ENCODE assay signal across 8 mouse cellular contexts in genomic region chr19:6920741-6921636, GRCm38 (mm10). TPM values are rescaled to one million over a fixed set of nuclear protein-coding genes. Genes with fewer than 3 reads are reported as not detected.
A peak's percentile ranks its signal among the peaks of the same experiment; 100 is the strongest.
DNase-seq lines count a peak whose midpoint lies in the region; ATAC-seq and TF ChIP-seq lines count a peak whose summit lies in the region.

No protein-coding gene starts in this region.

- H3K4me1 ChIP-seq in ES-E14 (ENCODE audit: control insufficient read depth in 2 of 2, insufficient read depth in 2 of 2, low read length in 2 of 2, poor library complexity in 1 of 2), result peaks cover 3 to 15% of the 10 kb centered on the region in 2 experiments; a peak in 3 of 4 replicates
- H3K4me1 ChIP-seq in embryonic facial prominence, embryonic 12.5 days, result peaks cover 21% of the 10 kb centered on the region
- peaks cover 33% of the 10 kb centered on the region for H3K4me1 ChIP-seq in heart, embryonic 16.5 days (ENCODE audit: control insufficient read depth, insufficient read depth, low read length)
- H3K4me1 ChIP-seq in limb, embryonic 14.5 days (ENCODE audit: control insufficient read depth, insufficient read depth, low read length), result peaks cover 17% of the 10 kb centered on the region; the same call in 1 of the 2 replicates
- H3K4me1 ChIP-seq in midbrain, embryonic 16.5 days (ENCODE audit: control insufficient read depth, insufficient read depth, low read length), result peaks cover 20% of the 10 kb centered on the region

- H3K9ac ChIP-seq in ES-E14 (ENCODE audit: insufficient read depth, low read depth, low read length, poor library complexity, severe bottlenecking), result peak overlapping the region; percentile 83
- peak overlapping the region; percentile 82 for H3K9ac ChIP-seq in embryonic facial prominence, embryonic 12.5 days
- peak overlapping the region; percentile 94 for H3K9ac ChIP-seq in heart, embryonic 16.5 days (ENCODE audit: low read length)
- peak overlapping the region; percentile 68 for H3K9ac ChIP-seq in limb, embryonic 14.5 days (ENCODE audit: low read depth, low read length, severe bottlenecking)
- H3K9ac ChIP-seq in midbrain, embryonic 16.5 days (ENCODE audit: low read depth, low read length), result peak overlapping the region; percentile 79

- peak overlapping the region; percentile 72 to 83 for H3K4me3 ChIP-seq in ES-E14 (ENCODE audit: insufficient read depth in 1 of 2, low read depth in 1 of 2, low read length in 2 of 2, poor library complexity in 1 of 2, severe bottlenecking in 1 of 2)
- H3K4me3 ChIP-seq in embryonic facial prominence, embryonic 12.5 days, result peak overlapping the region; percentile 82
- H3K4me3 ChIP-seq in heart, embryonic 16.5 days (ENCODE audit: low read length), result peak overlapping the region; percentile 63
- H3K4me3 ChIP-seq in limb, embryonic 14.5 days (replicated peaks; ENCODE audit: low read length), result peak overlapping the region; percentile 72
- H3K4me3 ChIP-seq in midbrain, embryonic 16.5 days (ENCODE audit: low read depth, low read length), result peak overlapping the region; percentile 69

- peak overlapping the region; percentile 77 for H3K27ac ChIP-seq in ES-E14 (ENCODE audit: insufficient read depth, low read depth, low read length, poor library complexity, severe bottlenecking)
- peak overlapping the region; percentile 68 for H3K27ac ChIP-seq in embryonic facial prominence, embryonic 12.5 days
- peak overlapping the region; percentile 96 for H3K27ac ChIP-seq in heart, embryonic 16.5 days (ENCODE audit: low read length)
- H3K27ac ChIP-seq in limb, embryonic 14.5 days (replicated peaks; ENCODE audit: low read depth, low read length), result 0 out of 2 replicates have a peak overlapping the region, but pooled peaks have one; percentile 33
- peak overlapping the region; percentile 83 for H3K27ac ChIP-seq in midbrain, embryonic 16.5 days (ENCODE audit: low read length)

- 0 out of 2 replicates have a peak, but pooled peaks have one; percentile 29 for ATAC-seq in embryonic facial prominence, embryonic 12.5 days (ENCODE audit: insufficient number of reproducible peaks, insufficient read depth, low FRiP score, low TSS enrichment)
- no peak for ATAC-seq in heart, embryonic 16.5 days (replicated peaks; ENCODE audit: extremely low read depth, insufficient read depth, low FRiP score)
- ATAC-seq in limb, embryonic 14.5 days (ENCODE audit: low FRiP score, low read depth), result no peak; the same call in 1 of the 2 replicates
- ATAC-seq in midbrain, embryonic 16.5 days, result peak; percentile 16

- no peaks in the 10 kb centered on the region for H3K9me3 ChIP-seq in ES-E14 (ENCODE audit: control insufficient read depth, insufficient read depth, low read depth, low read length)
- H3K9me3 ChIP-seq in embryonic facial prominence, embryonic 12.5 days, result no peaks in the 10 kb centered on the region
- no peaks in the 10 kb centered on the region for H3K9me3 ChIP-seq in heart, embryonic 16.5 days (replicated peaks; ENCODE audit: control insufficient read depth, low read length)
- no peaks in the 10 kb centered on the region for H3K9me3 ChIP-seq in limb, embryonic 14.5 days (ENCODE audit: control insufficient read depth, low read length)
- H3K9me3 ChIP-seq in midbrain, embryonic 16.5 days (replicated peaks; ENCODE audit: control insufficient read depth, low read length, poor library complexity, severe bottlenecking), result no peaks in the 10 kb centered on the region

- no peak for TF ChIP-seq POLR2A in limb, embryonic 14.5 days (IDR thresholded peaks at IDR 0.05; ENCODE audit: borderline replicate concordance, extremely low read depth, insufficient read depth, insufficient read length)

- peak overlapping the region; percentile 75 for H3K4me2 ChIP-seq in embryonic facial prominence, embryonic 12.5 days (replicated peaks)
- H3K4me2 ChIP-seq in heart, embryonic 16.5 days (ENCODE audit: low read depth, low read length), result peak overlapping the region; percentile 86
- H3K4me2 ChIP-seq in limb, embryonic 14.5 days (replicated peaks; ENCODE audit: low read depth, low read length, severe bottlenecking), result peak overlapping the region; percentile 93
- peak overlapping the region; percentile 90 for H3K4me2 ChIP-seq in midbrain, embryonic 16.5 days (ENCODE audit: low read length)

- peaks cover 2% of the 10 kb centered on the region; the same call in 1 of the 2 replicates for H3K36me3 ChIP-seq in ES-E14 (ENCODE audit: control insufficient read depth, insufficient read depth, low read length, poor library complexity, severe bottlenecking)
- H3K36me3 ChIP-seq in embryonic facial prominence, embryonic 12.5 days, result no peaks in the 10 kb centered on the region
- peaks cover 9% of the 10 kb centered on the region; the same call in 1 of the 2 replicates for H3K36me3 ChIP-seq in heart, embryonic 16.5 days (ENCODE audit: control insufficient read depth, insufficient read depth)
- no peaks in the 10 kb centered on the region for H3K36me3 ChIP-seq in limb, embryonic 14.5 days (ENCODE audit: control insufficient read depth, insufficient read depth, low read length)
- no peaks in the 10 kb centered on the region for H3K36me3 ChIP-seq in midbrain, embryonic 16.5 days (ENCODE audit: control insufficient read depth, insufficient read depth, low read length)

- 2% methylated on average over 48 of the region's 48 CpGs for WGBS in embryonic facial prominence, embryonic 12.5 days
- under 1% methylated on average over 46 of the region's 48 CpGs for WGBS in heart, embryonic 16.5 days
- WGBS in limb, embryonic 14.5 days, result 1% methylated on average over 27 of the region's 48 CpGs
- WGBS in midbrain, embryonic 16.5 days, result under 1% methylated on average over 28 of the region's 48 CpGs

- DNase-seq in embryo, embryonic 10 days (ENCODE audit: low spot score), result peak; percentile 64
- DNase-seq in embryo, embryonic 9.5 days (ENCODE audit: extremely low spot score), result no peak
- peak; percentile 61 for DNase-seq in ES-E14 (ENCODE audit: low read depth, low spot score)
- peak; percentile 32 for DNase-seq in limb, embryonic 14.5 days (ENCODE audit: low spot score)
- peak; percentile 69 for DNase-seq in thymus, postnatal 0 days (ENCODE audit: low spot score)

- peaks cover 36% of the 10 kb centered on the region for H3K27me3 ChIP-seq in embryonic facial prominence, embryonic 12.5 days
- H3K27me3 ChIP-seq in heart, embryonic 16.5 days (ENCODE audit: control insufficient read depth, insufficient read depth, low read length), result peaks cover 11% of the 10 kb centered on the region
- H3K27me3 ChIP-seq in limb, embryonic 14.5 days (ENCODE audit: control insufficient read depth, insufficient read depth, low read length), result peaks cover 32% of the 10 kb centered on the region
- H3K27me3 ChIP-seq in midbrain, embryonic 16.5 days (ENCODE audit: control insufficient read depth, insufficient read depth, low read depth, low read length), result peaks cover 27% of the 10 kb centered on the region

- in situ Hi-C loops in ES-E14 (cut with MboI; ENCODE audit: low sequenced_read_pairs in 2 of 2, unreplicated experiment in 2 of 2), result no loop called here

RNA-seq across cellular contexts. Expression of gene Esrra, which starts 0.6 kb away (rescaled TPM):
- 23.1 and 30.1 TPM in 2 replicates for total RNA-seq in ES-E14 (2012; rRNA removed)
- 9.5 and 10.9 TPM in 2 replicates for polyA plus RNA-seq in embryonic facial prominence, embryonic 12.5 days (2016; fragmentation: Nextera tagmentation; extraction: Ambion mirVana)
- polyA plus RNA-seq in heart, embryonic 16.5 days (2015; fragmentation: Nextera tagmentation; extraction: Ambion mirVana), result 43.4 and 48.2 TPM in 2 replicates
- polyA plus RNA-seq in limb, embryonic 14.5 days (2012; rRNA removed), result 20.3 and 25.5 TPM in 2 replicates
- 3.4 and 5.1 TPM in 2 replicates for polyA plus RNA-seq in limb, embryonic 14.5 days (2014; fragmentation: Nextera tagmentation; extraction: Ambion mirVana)
- 13.2 and 13.4 TPM in 2 replicates for polyA plus RNA-seq in midbrain, embryonic 16.5 days (2015; fragmentation: Nextera tagmentation; extraction: Ambion mirVana)
- 11.4 and 13.7 TPM in 2 replicates for polyA plus RNA-seq in thymus, postnatal 0 days (2015; fragmentation: Nextera tagmentation; extraction: Ambion mirVana)

RNA-seq across cellular contexts. Expression of gene Catsperz, which starts 4.2 kb away (rescaled TPM):
- 9.4 and 14.9 TPM in 2 replicates for total RNA-seq in ES-E14 (2012; rRNA removed)
- polyA plus RNA-seq in embryonic facial prominence, embryonic 12.5 days (2016; fragmentation: Nextera tagmentation; extraction: Ambion mirVana), result 1.2 and 1.7 TPM in 2 replicates
- 2.8 and 3.9 TPM in 2 replicates for polyA plus RNA-seq in heart, embryonic 16.5 days (2015; fragmentation: Nextera tagmentation; extraction: Ambion mirVana)
- polyA plus RNA-seq in limb, embryonic 14.5 days (2012; rRNA removed), result 2.8 and 5.6 TPM in 2 replicates
- 3.6 and 5.4 TPM in 2 replicates for polyA plus RNA-seq in limb, embryonic 14.5 days (2014; fragmentation: Nextera tagmentation; extraction: Ambion mirVana)
- 0.85 and 1.9 TPM in 2 replicates for polyA plus RNA-seq in midbrain, embryonic 16.5 days (2015; fragmentation: Nextera tagmentation; extraction: Ambion mirVana)
- 7.4 and 8.0 TPM in 2 replicates for polyA plus RNA-seq in thymus, postnatal 0 days (2015; fragmentation: Nextera tagmentation; extraction: Ambion mirVana)

RNA-seq across cellular contexts. Expression of gene Prdx5, which starts 11.1 kb away (rescaled TPM):
- 51.6 and 59.0 TPM in 2 replicates for total RNA-seq in ES-E14 (2012; rRNA removed)
- 192 and 193 TPM in 2 replicates for polyA plus RNA-seq in embryonic facial prominence, embryonic 12.5 days (2016; fragmentation: Nextera tagmentation; extraction: Ambion mirVana)
- 383 and 415 TPM in 2 replicates for polyA plus RNA-seq in heart, embryonic 16.5 days (2015; fragmentation: Nextera tagmentation; extraction: Ambion mirVana)
- 145 and 173 TPM in 2 replicates for polyA plus RNA-seq in limb, embryonic 14.5 days (2012; rRNA removed)
- 245 and 269 TPM in 2 replicates for polyA plus RNA-seq in limb, embryonic 14.5 days (2014; fragmentation: Nextera tagmentation; extraction: Ambion mirVana)
- 353 and 382 TPM in 2 replicates for polyA plus RNA-seq in midbrain, embryonic 16.5 days (2015; fragmentation: Nextera tagmentation; extraction: Ambion mirVana)
- 276 and 282 TPM in 2 replicates for polyA plus RNA-seq in thymus, postnatal 0 days (2015; fragmentation: Nextera tagmentation; extraction: Ambion mirVana)

RNA-seq across cellular contexts. Expression of gene Trmt112, which starts 11.5 kb away (rescaled TPM):
- total RNA-seq in ES-E14 (2012; rRNA removed), result 90.7 and 105 TPM in 2 replicates
- polyA plus RNA-seq in embryonic facial prominence, embryonic 12.5 days (2016; fragmentation: Nextera tagmentation; extraction: Ambion mirVana), result 142 and 157 TPM in 2 replicates
- 80.0 and 93.0 TPM in 2 replicates for polyA plus RNA-seq in heart, embryonic 16.5 days (2015; fragmentation: Nextera tagmentation; extraction: Ambion mirVana)
- 163 and 164 TPM in 2 replicates for polyA plus RNA-seq in limb, embryonic 14.5 days (2012; rRNA removed)
- polyA plus RNA-seq in limb, embryonic 14.5 days (2014; fragmentation: Nextera tagmentation; extraction: Ambion mirVana), result 163 and 167 TPM in 2 replicates
- 95.3 and 107 TPM in 2 replicates for polyA plus RNA-seq in midbrain, embryonic 16.5 days (2015; fragmentation: Nextera tagmentation; extraction: Ambion mirVana)
- polyA plus RNA-seq in thymus, postnatal 0 days (2015; fragmentation: Nextera tagmentation; extraction: Ambion mirVana), result 234 and 240 TPM in 2 replicates

RNA-seq across cellular contexts. Expression of gene Kcnk4, which starts 13.3 kb away (rescaled TPM):
- total RNA-seq in ES-E14 (2012; rRNA removed), result 2.3 and 4.4 TPM in 2 replicates
- 0.62 and 0.65 TPM in 2 replicates for polyA plus RNA-seq in embryonic facial prominence, embryonic 12.5 days (2016; fragmentation: Nextera tagmentation; extraction: Ambion mirVana)
- polyA plus RNA-seq in heart, embryonic 16.5 days (2015; fragmentation: Nextera tagmentation; extraction: Ambion mirVana), result 0.50 and 0.95 TPM in 2 replicates
- 0.91 and 1.1 TPM in 2 replicates for polyA plus RNA-seq in limb, embryonic 14.5 days (2012; rRNA removed)
- 1.1 TPM in 2 replicates for polyA plus RNA-seq in limb, embryonic 14.5 days (2014; fragmentation: Nextera tagmentation; extraction: Ambion mirVana)
- 7.7 and 11.7 TPM in 2 replicates for polyA plus RNA-seq in midbrain, embryonic 16.5 days (2015; fragmentation: Nextera tagmentation; extraction: Ambion mirVana)
- 3.6 and 5.0 TPM in 2 replicates for polyA plus RNA-seq in thymus, postnatal 0 days (2015; fragmentation: Nextera tagmentation; extraction: Ambion mirVana)

Comparison
In these comparisons a context has a peak if more than half of its experiments do, and no peak if none do; other contexts are left out.
1. H3K27ac ChIP-seq: peak in every context shown above with its lines; median percentile 96 in heart, embryonic 16.5 days; 83 in midbrain, embryonic 16.5 days; 77 in ES-E14; 68 in embryonic facial prominence, embryonic 12.5 days; 33 in limb, embryonic 14.5 days.
2. ATAC-seq: peak in embryonic facial prominence, embryonic 12.5 days (single experiment) and midbrain, embryonic 16.5 days (single experiment); none in heart, embryonic 16.5 days (single experiment) and limb, embryonic 14.5 days (single experiment).
3. Peak in every context shown above with its lines, with median percentiles within 50 percentile points of each other: H3K4me3 ChIP-seq, H3K9ac ChIP-seq and H3K4me2 ChIP-seq.